Mouse (Mus musculus) cerebellum, adult 9-10 months (tissue): Measurements from ENCODE around the gene P2rx7.

Experiments
- DNase-seq: peaks from one replicate; pipeline ENCODE4 v3.0.0; 2022

P2rx7 gene

GRCm38 (mm10) chr5:122733881-122734280, 90.2 kb downstream of the P2rx7 start:
- no peak for DNase-seq

GRCm38 (mm10) chr5:122735853-122736252, 92.1 kb downstream of the P2rx7 start:
- DNase-seq = no peak

DNA sequence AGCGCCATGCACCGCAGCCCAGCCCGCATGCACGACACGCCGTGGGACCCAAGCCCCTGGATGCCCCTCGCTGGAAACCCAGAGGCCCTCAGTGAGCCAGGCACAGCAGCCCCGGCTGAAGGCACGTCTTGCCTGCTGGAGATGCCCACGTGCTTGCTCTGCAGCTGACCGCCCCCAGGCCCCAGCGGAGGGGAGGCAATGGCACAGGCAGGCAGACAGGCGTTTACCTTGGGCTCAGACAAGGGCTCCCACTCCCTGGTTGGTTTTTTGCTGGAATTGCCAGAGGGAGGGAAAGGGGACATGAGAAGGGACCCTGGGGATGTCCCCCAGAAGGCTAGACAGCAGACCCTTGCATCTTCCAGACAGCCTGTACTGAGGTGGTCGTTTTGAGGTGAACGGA, 93.0 kb downstream of the P2rx7 start:
- no peak for DNase-seq
